Mouse (Mus musculus) heart, embryonic 12.5 days (tissue): Measurements from ENCODE around the gene Aire. TPM values are rescaled to one million over a fixed set of nuclear protein-coding genes. Genes with fewer than 3 reads are reported as not detected.
A peak's percentile ranks its signal among the peaks of the same experiment; 100 is the strongest.

ENCODE experiments used
- ATAC-seq: fragments of 200-750 bp; cut with Nextera tagmentation; 2 replicates; pipeline ENCODE4 v1.8.0; 2017; ENCODE audit warnings: moderate TSS enrichment, moderate library complexity; ENCODE audit not compliant: insufficient number of reproducible peaks, low FRiP score
- H3K27ac ChIP-seq: fragments of 300-500 bp; sonication (generic); 2 replicates; pipeline ENCODE4 v1.5.1; 2016; ENCODE audit warnings: mild to moderate bottlenecking, moderate library complexity; ENCODE audit not compliant: poor library complexity, severe bottlenecking
- H3K27me3 ChIP-seq: fragments of 300-500 bp; sonication (generic); replicated peaks from 2 replicates; pipeline ENCODE4 v1.6.1; 2016; ENCODE audit warnings: mild to moderate bottlenecking, moderate library complexity
- H3K36me3 ChIP-seq: fragments of 300-500 bp; sonication (generic); 2 replicates; pipeline ENCODE4 v1.6.1; 2016; ENCODE audit warnings: mild to moderate bottlenecking, moderate library complexity
- H3K4me1 ChIP-seq: fragments of 300-500 bp; sonication (generic); replicated peaks from 2 replicates; pipeline ENCODE4 v1.6.1; 2016; ENCODE audit warnings: mild to moderate bottlenecking
- H3K4me2 ChIP-seq: fragments of 300-500 bp; sonication (generic); 2 replicates; pipeline ENCODE4 v1.6.1; 2016; ENCODE audit warnings: mild to moderate bottlenecking, moderate library complexity
- H3K4me3 ChIP-seq: fragments of 300-500 bp; sonication (generic); 2 replicates; pipeline ENCODE4 v1.5.1; 2016; ENCODE audit warnings: mild to moderate bottlenecking
- H3K9ac ChIP-seq: fragments of 300-500 bp; sonication (generic); 2 replicates; pipeline ENCODE4 v1.6.1; 2016; ENCODE audit warnings: mild to moderate bottlenecking, moderate library complexity
- H3K9me3 ChIP-seq: fragments of 300-500 bp; sonication (generic); replicated peaks from 2 replicates; pipeline ENCODE4 v1.6.1; 2016; ENCODE audit warnings: mild to moderate bottlenecking, moderate library complexity
- WGBS: fragments of 180-500 bp; shearing (Covaris S2); methylation state at CpG from one replicate; pipeline ENCODE4 v1.1.7; 2016; 5-methylcytosine and 5-hydroxymethylcytosine counted together
- polyA plus RNA-seq: library from polyadenylated mRNA; unstranded; fragments of >200 nt; fragmentation: Nextera tagmentation; extraction: Ambion mirVana; gene quantifications from 2 replicates; pipeline ENCODE4 v1.2.1, GENCODE M21; 2016

The Aire gene
- polyA plus RNA-seq, 1 experiment from 2014 or later: not detected

DNA sequence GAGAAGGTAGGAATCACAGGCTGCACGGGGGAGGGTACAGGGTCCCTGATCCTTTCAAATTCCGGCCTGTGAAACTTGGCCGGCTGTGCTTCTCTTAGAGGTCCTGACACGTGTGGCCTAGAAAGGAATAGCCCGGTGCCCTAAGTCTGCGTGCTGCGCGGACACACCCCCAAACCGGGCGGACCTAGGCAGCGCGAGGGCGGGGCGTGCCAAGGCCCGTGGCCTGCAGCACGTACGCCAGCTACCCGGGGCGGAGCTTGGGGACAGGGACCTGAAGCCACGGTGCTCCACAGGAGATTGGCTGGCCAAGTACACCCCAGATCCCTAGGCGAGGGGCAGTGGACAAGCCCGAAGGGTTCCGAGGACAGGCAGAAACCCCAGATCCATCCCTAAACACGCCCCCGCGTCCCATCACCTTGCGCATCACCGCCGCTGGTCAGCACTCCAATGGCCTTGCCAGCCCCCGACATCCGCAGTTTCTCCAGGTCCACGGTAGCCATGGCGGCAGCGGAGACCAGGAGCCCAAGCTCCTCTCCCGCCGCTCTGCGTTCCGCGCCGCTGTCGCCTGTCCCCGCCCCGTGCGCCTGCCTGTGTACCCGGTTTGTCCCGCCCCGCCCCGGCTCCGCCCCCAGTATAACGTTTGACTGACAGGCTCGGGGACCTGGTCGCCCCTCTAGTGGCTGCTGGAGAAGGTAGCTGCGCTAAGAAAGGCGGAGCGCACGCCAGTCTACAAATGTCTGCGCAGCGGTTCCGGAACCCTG is 34.0 kb downstream of the Aire start:
- under 1% methylated on average over 59 of the region's 59 CpGs for WGBS
- H3K4me1 ChIP-seq: peaks cover 44% of the 10 kb centered on the region
- peak; percentile 97 for ATAC-seq

DNA sequence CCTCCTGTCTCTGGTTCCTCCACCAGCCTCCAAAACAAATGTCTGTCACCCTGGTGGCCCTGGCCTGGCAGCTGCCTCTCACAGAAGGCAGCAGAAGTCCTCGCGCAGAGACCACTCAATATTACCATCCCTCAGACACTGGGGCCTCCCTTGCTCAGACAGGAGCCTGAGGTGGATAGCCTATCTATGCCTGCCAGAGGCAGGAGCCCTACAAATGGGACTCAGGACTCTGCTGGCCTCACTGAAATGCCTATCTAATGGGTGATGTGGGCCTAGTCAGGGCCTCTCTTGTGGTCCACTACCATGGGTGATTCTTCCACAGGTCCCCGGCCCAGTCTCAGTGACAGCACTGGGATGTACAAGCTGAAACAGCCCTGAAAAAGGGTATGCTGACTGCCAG is 35.2 kb downstream of the Aire start:
- WGBS: 64% methylated on average over 3 of the region's 3 CpGs
- no peak for ATAC-seq
- Histone ChIP-seq H3K27me3 (no peaks in the 10 kb centered on the region), H3K4me1 (peaks cover 45% of the 10 kb centered on the region), H3K4me3 (peak overlapping the region; percentile 83), H3K36me3 (peaks cover 22% of the 10 kb centered on the region), H3K9ac (peak overlapping the region; percentile 97), H3K27ac (peak overlapping the region; percentile 100), H3K9me3 (no peaks in the 10 kb centered on the region), H3K4me2 (peak overlapping the region; percentile 86)

More for the DNA sequence above, 34.0 kb downstream of the Aire start:
- Histone ChIP-seq H3K9ac (peak overlapping the region; percentile 97), H3K36me3 (peaks cover 15% of the 10 kb centered on the region), H3K27ac (peak overlapping the region; percentile 100), H3K27me3 (no peaks in the 10 kb centered on the region), H3K9me3 (0 out of 2 replicates have a peak, but pooled peaks cover under 1% of the 10 kb centered on the region), H3K4me2 (peak overlapping the region; percentile 86), H3K4me3 (peak overlapping the region; percentile 83)

DNA sequence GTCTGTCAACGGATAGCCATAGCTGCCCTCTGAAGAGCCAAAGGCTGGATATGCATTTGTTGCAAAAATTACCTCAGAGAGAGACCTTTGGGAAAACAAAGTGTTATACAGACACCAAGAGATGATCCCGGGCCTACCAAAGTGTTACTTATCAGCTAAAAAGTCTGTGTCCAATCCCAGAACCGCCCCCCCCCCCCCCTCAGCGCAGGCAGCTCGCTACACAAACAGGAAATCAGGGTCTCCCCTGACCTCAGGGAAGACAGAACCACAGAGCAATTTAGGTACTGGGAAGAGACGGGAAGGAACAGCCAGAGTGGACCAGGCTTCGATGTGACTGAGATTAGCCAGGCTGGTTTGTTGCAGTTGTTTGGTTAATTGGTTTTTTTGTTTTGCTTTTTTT is 36.2 kb downstream of the Aire start:
- ATAC-seq: no peak
- H3K9me3 ChIP-seq: no peaks in the 10 kb centered on the region
- H3K9ac ChIP-seq: peak overlapping the region; percentile 57; the same call in 1 of the 2 replicates
- no peaks in the 10 kb centered on the region for H3K27me3 ChIP-seq
- H3K4me3 ChIP-seq: no peak overlapping the region
- H3K4me2 ChIP-seq: peak overlapping the region; percentile 86
- H3K36me3 ChIP-seq: peaks cover 31% of the 10 kb centered on the region
- peaks cover 45% of the 10 kb centered on the region for H3K4me1 ChIP-seq
- WGBS: 41% methylated on average over 7 of the region's 7 CpGs
- no peak overlapping the region for H3K27ac ChIP-seq

DNA sequence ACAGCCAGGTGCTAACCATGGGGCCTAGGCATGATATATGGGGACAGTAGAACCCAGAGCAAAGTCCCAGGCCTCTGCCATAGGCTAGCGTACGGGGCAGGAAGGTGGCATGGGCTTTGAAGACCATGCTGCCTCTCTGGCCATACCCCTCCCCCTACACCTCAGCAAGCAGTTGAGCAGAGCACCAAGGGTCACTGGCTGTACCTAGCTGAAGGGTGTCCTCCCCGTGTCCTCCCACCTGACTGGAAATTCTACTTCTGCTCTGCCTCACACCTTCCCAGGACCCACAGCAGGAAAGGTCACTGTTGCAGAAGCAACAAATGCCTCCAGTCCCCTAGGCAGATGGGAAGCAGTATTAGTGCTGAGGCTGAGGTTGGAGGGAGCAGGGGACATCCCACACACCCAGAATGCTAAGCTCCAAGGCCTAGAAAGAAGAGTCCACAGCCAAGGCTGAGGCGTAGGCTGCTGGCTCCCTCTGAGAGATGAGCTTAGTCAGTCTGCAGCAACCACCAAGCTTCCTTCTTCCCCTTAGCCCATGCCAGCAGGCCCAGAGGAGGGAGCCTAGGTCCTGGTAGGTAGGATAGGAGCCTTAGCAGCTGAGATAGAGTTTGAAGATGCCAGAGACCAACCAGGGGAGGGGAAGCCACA is 37.5 kb downstream of the Aire start:
- no peak overlapping the region for H3K27ac ChIP-seq
- no peaks in the 10 kb centered on the region for H3K27me3 ChIP-seq
- 86% methylated on average over 4 of the region's 4 CpGs for WGBS
- peaks cover 44% of the 10 kb centered on the region for H3K36me3 ChIP-seq
- peak overlapping the region; percentile 57; the same call in 1 of the 2 replicates for H3K9ac ChIP-seq
- no peak overlapping the region for H3K4me3 ChIP-seq
- ATAC-seq: no peak
- no peaks in the 10 kb centered on the region for H3K9me3 ChIP-seq
- H3K4me2 ChIP-seq: no peak overlapping the region
- peaks cover 45% of the 10 kb centered on the region for H3K4me1 ChIP-seq

GRCm38 (mm10) chr10:78004479-78005100 is 38.8 kb downstream of the Aire start:
- Histone ChIP-seq H3K9me3 (no peaks in the 10 kb centered on the region), H3K4me1 (peaks cover 45% of the 10 kb centered on the region), H3K4me3 (no peak overlapping the region), H3K9ac (0 out of 2 replicates have a peak overlapping the region, but pooled peaks have one; percentile 15), H3K4me2 (no peak overlapping the region), H3K36me3 (peaks cover 57% of the 10 kb centered on the region), H3K27ac (no peak overlapping the region), H3K27me3 (no peaks in the 10 kb centered on the region)
- 85% methylated on average over 3 of the region's 3 CpGs for WGBS
- no peak for ATAC-seq

- no peak overlapping the region for H3K4me2 ChIP-seq
- peaks cover 80% of the 10 kb centered on the region for H3K36me3 ChIP-seq
- H3K9ac ChIP-seq: no peak overlapping the region
- H3K4me3 ChIP-seq: no peak overlapping the region
- H3K9me3 ChIP-seq: no peaks in the 10 kb centered on the region
- 88% methylated on average over 2 of the region's 2 CpGs for WGBS
- H3K27me3 ChIP-seq: no peaks in the 10 kb centered on the region
- peaks cover 28% of the 10 kb centered on the region for H3K4me1 ChIP-seq
- H3K27ac ChIP-seq: no peak overlapping the region
- no peak for ATAC-seq
These were observed 41.1 kb downstream of the Aire start for GRCm38 (mm10) chr10:78002316-78002715.

DNA sequence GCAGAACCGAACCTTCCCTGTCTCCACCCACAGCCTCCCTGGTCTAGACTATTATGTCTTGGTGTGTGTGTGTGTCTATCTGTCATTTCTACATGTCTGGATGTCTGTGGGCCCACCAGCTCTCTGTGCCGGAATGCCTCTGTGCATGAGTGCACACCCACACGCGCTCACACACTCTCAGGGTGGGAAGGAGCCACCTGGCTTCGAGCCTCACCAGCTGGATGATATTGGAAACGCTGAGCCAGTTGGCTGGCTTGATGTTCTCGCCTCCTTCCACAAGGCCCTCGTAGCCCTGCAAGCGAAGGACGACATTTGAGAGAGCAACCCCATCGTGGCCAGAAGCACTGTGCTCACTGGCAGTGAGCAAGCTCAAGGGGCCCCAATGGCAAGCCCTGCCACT is 41.6 kb downstream of the Aire start:
- Histone ChIP-seq H3K27ac (no peak overlapping the region), H3K4me3 (no peak overlapping the region), H3K9me3 (no peaks in the 10 kb centered on the region), H3K4me1 (peaks cover 23% of the 10 kb centered on the region), H3K9ac (no peak overlapping the region), H3K27me3 (no peaks in the 10 kb centered on the region), H3K4me2 (no peak overlapping the region), H3K36me3 (peaks cover 85% of the 10 kb centered on the region)
- WGBS: 94% methylated on average over 11 of the region's 11 CpGs
- no peak for ATAC-seq

- no peak for ATAC-seq
- Histone ChIP-seq H3K27me3 (no peaks in the 10 kb centered on the region), H3K9me3 (no peaks in the 10 kb centered on the region), H3K9ac (no peak overlapping the region), H3K4me2 (no peak overlapping the region), H3K4me3 (no peak overlapping the region), H3K27ac (no peak overlapping the region), H3K4me1 (peaks cover 7% of the 10 kb centered on the region), H3K36me3 (peaks cover 95% of the 10 kb centered on the region)
- WGBS: 98% methylated on average over 5 of the region's 5 CpGs
These were observed 43.2 kb downstream of the Aire start for GRCm38 (mm10) chr10:78000200-78000599.

GRCm38 (mm10) chr10:77995639-77996038 is 47.8 kb downstream of the Aire start:
- Histone ChIP-seq H3K27me3 (no peaks in the 10 kb centered on the region), H3K4me3 (no peak overlapping the region), H3K9me3 (no peaks in the 10 kb centered on the region), H3K27ac (no peak overlapping the region), H3K4me1 (no peaks in the 10 kb centered on the region), H3K36me3 (peaks cover 97% of the 10 kb centered on the region), H3K9ac (no peak overlapping the region), H3K4me2 (no peak overlapping the region)
- WGBS: 88% methylated on average over 3 of the region's 3 CpGs
- ATAC-seq: no peak

- H3K4me1 ChIP-seq: peaks cover 8% of the 10 kb centered on the region
- no peaks in the 10 kb centered on the region for H3K9me3 ChIP-seq
- peaks cover 51% of the 10 kb centered on the region for H3K36me3 ChIP-seq
- 76% methylated on average over 5 of the region's 5 CpGs for WGBS
- no peaks in the 10 kb centered on the region for H3K27me3 ChIP-seq
- no peak overlapping the region for H3K9ac ChIP-seq
- no peak overlapping the region for H3K4me2 ChIP-seq
- no peak overlapping the region for H3K27ac ChIP-seq
- no peak for ATAC-seq
- H3K4me3 ChIP-seq: no peak overlapping the region
These were observed 57.6 kb downstream of the Aire start for GRCm38 (mm10) chr10:77985775-77986174.

DNA sequence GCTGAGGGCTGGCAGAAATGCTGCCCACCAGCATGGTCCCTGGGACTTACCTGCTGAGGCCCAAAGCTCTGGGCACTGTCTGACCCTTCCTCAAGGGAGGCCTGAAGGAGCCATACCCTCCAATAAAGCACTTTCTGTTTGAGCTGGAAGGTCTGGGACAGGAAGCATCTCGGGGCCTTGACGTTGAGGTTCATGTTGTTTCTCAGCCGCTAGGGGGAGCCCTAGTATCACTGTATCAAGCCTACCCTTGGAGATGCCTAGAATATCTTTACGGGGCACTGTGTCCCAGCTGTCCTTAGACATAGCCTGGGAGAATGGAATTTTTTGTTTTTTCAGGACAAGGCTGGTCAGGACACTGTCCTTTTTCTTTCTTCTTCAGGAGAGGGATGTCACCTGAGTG is 58.8 kb downstream of the Aire start:
- WGBS: under 1% methylated on average over 4 of the region's 4 CpGs

More for the DNA sequence above, 58.8 kb downstream of the Aire start:
- Histone ChIP-seq H3K4me3 (no peak overlapping the region), H3K27me3 (no peaks in the 10 kb centered on the region), H3K27ac (no peak overlapping the region), H3K36me3 (peaks cover 43% of the 10 kb centered on the region), H3K9ac (no peak overlapping the region), H3K9me3 (no peaks in the 10 kb centered on the region), H3K4me2 (no peak overlapping the region), H3K4me1 (peaks cover 8% of the 10 kb centered on the region)
- peak; percentile 49; the same call in 1 of the 2 replicates for ATAC-seq
